ENCODE assay signal across 8 mouse cellular contexts in the genomic region with DNA sequence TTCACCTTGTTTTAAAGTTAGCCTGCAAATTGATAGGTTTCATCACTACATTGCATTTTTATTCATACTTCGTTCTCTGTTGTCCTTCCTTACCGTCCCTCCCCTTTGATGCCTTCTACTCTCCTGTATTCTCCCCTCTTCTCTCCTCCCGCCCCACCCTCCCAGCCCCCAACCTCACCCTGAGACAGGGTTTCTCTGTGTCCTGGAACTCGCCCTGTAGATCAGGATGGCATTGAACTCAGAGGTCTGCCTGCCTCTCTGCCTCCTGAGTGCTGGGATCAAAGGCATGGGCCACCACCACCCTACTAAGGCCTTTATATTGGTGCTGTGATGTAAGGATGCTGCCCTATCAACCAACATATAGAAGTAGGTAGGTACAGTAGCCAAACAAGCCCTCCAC. TPM values are rescaled to one million over a fixed set of nuclear protein-coding genes. Genes with fewer than 3 reads are reported as not detected.
DNase-seq lines count a peak whose midpoint lies in the region; ATAC-seq and TF ChIP-seq lines count a peak whose summit lies in the region.

No protein-coding gene starts in this region.

- peak overlapping the region; percentile 70 for H3K4me3 ChIP-seq in left cerebral cortex, adult 2 months
- peak overlapping the region; percentile 49 for H3K4me3 ChIP-seq in forebrain, embryonic 13.5 days
- H3K4me3 ChIP-seq in limb, embryonic 14.5 days (replicated peaks; ENCODE audit: low read length), result peak overlapping the region; percentile 65
- peak overlapping the region; percentile 49 for H3K4me3 ChIP-seq in stomach, embryonic 14.5 days (ENCODE audit: low read depth, low read length)

- H3K9me3 ChIP-seq in forebrain, embryonic 13.5 days (replicated peaks), result no peaks in the 10 kb centered on the region
- H3K9me3 ChIP-seq in limb, embryonic 14.5 days (ENCODE audit: control insufficient read depth, low read length), result no peaks in the 10 kb centered on the region
- H3K9me3 ChIP-seq in stomach, embryonic 14.5 days (ENCODE audit: control insufficient read depth, low read depth, low read length), result no peaks in the 10 kb centered on the region

- H3K27me3 ChIP-seq in forebrain, embryonic 13.5 days, result no peaks in the 10 kb centered on the region
- no peaks in the 10 kb centered on the region for H3K27me3 ChIP-seq in limb, embryonic 14.5 days (ENCODE audit: control insufficient read depth, insufficient read depth, low read length)
- no peaks in the 10 kb centered on the region for H3K27me3 ChIP-seq in stomach, embryonic 14.5 days (ENCODE audit: control insufficient read depth, insufficient read depth, low read length)

- no peak for DNase-seq in left cerebral cortex, adult 2 months (ENCODE audit: extremely low spot score in 1 of 2, low spot score in 2 of 2)
- DNase-seq in left cerebral cortex, postnatal 36 days (ENCODE audit: low spot score in 2 of 2), result no peak
- DNase-seq in limb, embryonic 14.5 days (ENCODE audit: low spot score), result no peak
- DNase-seq in adrenal gland, adult 18-20 months (ENCODE audit: low spot score in 2 of 2), result no peak
- no peak for DNase-seq in layer of hippocampus, postnatal 10 days (ENCODE audit: low spot score in 2 of 2)
- DNase-seq in cerebellum, adult 9-11 months, result no peak

- 38% methylated on average over 4 of the region's 4 CpGs for WGBS in forebrain, embryonic 13.5 days
- WGBS in limb, embryonic 14.5 days, result 45% methylated on average over 4 of the region's 4 CpGs
- 32% methylated on average over 4 of the region's 4 CpGs for WGBS in stomach, embryonic 14.5 days

- peak; percentile 36 for ATAC-seq in forebrain, embryonic 13.5 days
- ATAC-seq in limb, embryonic 14.5 days (ENCODE audit: low FRiP score, low read depth), result no peak
- no peak for ATAC-seq in stomach, embryonic 14.5 days (ENCODE audit: insufficient number of reproducible peaks, insufficient read depth, low FRiP score, low read depth)

- intact Hi-C loops in left cerebral cortex, adult 2 months (cut with DNase I), result no loop called here
- intact Hi-C loops in left cerebral cortex, postnatal 36 days (cut with DNase I), result loop anchor here (5.0 kb wide), 1 partner anchor 46 kb away; the partner anchor contains the start of gene Sec61a2

- no peak for TF ChIP-seq POLR2A in limb, embryonic 14.5 days (IDR thresholded peaks at IDR 0.05; ENCODE audit: borderline replicate concordance, extremely low read depth, insufficient read depth, insufficient read length)

- peak overlapping the region; percentile 65 for H3K4me2 ChIP-seq in forebrain, embryonic 13.5 days
- peak overlapping the region; percentile 87 for H3K4me2 ChIP-seq in limb, embryonic 14.5 days (replicated peaks; ENCODE audit: low read depth, low read length, severe bottlenecking)
- H3K4me2 ChIP-seq in stomach, embryonic 14.5 days (replicated peaks; ENCODE audit: low read depth, low read length), result peak overlapping the region; percentile 63

- H3K9ac ChIP-seq in forebrain, embryonic 13.5 days, result no peak overlapping the region
- peak overlapping the region; percentile 71; the same call in 1 of the 2 replicates for H3K9ac ChIP-seq in limb, embryonic 14.5 days (ENCODE audit: low read depth, low read length, severe bottlenecking)
- no peak overlapping the region for H3K9ac ChIP-seq in stomach, embryonic 14.5 days (replicated peaks; ENCODE audit: low read depth, low read length)

- no peak for TF ChIP-seq CTCF in left cerebral cortex, adult 2 months (IDR thresholded peaks at IDR 0.05)

- H3K27ac ChIP-seq in left cerebral cortex, adult 2 months, result peak overlapping the region; percentile 29
- H3K27ac ChIP-seq in forebrain, embryonic 13.5 days, result no peak overlapping the region
- no peak overlapping the region for H3K27ac ChIP-seq in limb, embryonic 14.5 days (replicated peaks; ENCODE audit: low read depth, low read length)
- no peak overlapping the region for H3K27ac ChIP-seq in stomach, embryonic 14.5 days (ENCODE audit: low read length)

- peaks cover 13% of the 10 kb centered on the region for H3K4me1 ChIP-seq in forebrain, embryonic 13.5 days
- 0 out of 2 replicates have a peak, but pooled peaks cover 5% of the 10 kb centered on the region for H3K4me1 ChIP-seq in limb, embryonic 14.5 days (ENCODE audit: control insufficient read depth, insufficient read depth, low read length)
- H3K4me1 ChIP-seq in stomach, embryonic 14.5 days (ENCODE audit: control insufficient read depth, insufficient read depth, low read length), result no peaks in the 10 kb centered on the region

- H3K36me3 ChIP-seq in forebrain, embryonic 13.5 days (ENCODE audit: poor library complexity, severe bottlenecking), result no peaks in the 10 kb centered on the region
- H3K36me3 ChIP-seq in limb, embryonic 14.5 days (ENCODE audit: control insufficient read depth, insufficient read depth, low read length), result no peaks in the 10 kb centered on the region
- no peaks in the 10 kb centered on the region for H3K36me3 ChIP-seq in stomach, embryonic 14.5 days (ENCODE audit: control insufficient read depth, insufficient read depth, low read length)

RNA-seq across cellular contexts. Expression of gene Dhtkd1, which starts 0.5 kb away (rescaled TPM):
- 10 to 100 TPM; 10.5 to 13.2 TPM for total RNA-seq in left cerebral cortex, adult 2 months (2021)
- 10 to 100 TPM in 1 of 2 experiments, 1 to 10 TPM in 1; 9.0 to 11.0 TPM for total RNA-seq in left cerebral cortex, postnatal 36 days (2021)
- polyA plus RNA-seq in forebrain, embryonic 13.5 days (2015; fragmentation: Nextera tagmentation; extraction: Ambion mirVana), result 4.2 and 4.6 TPM in 2 replicates
- polyA plus RNA-seq in limb, embryonic 14.5 days (2012; rRNA removed), result 9.4 TPM in 2 replicates
- 3.5 and 3.6 TPM in 2 replicates for polyA plus RNA-seq in limb, embryonic 14.5 days (2014; fragmentation: Nextera tagmentation; extraction: Ambion mirVana)
- 3.6 TPM in 2 replicates for polyA plus RNA-seq in stomach, embryonic 14.5 days (2014; fragmentation: Nextera tagmentation; extraction: Ambion mirVana)
- total RNA-seq in adrenal gland, adult 18-20 months (2021), result 10 to 100 TPM in 1 of 2 experiments, 1 to 10 TPM in 1; 6.6 to 13.1 TPM
- total RNA-seq in layer of hippocampus, postnatal 10 days (2021), result 10 to 100 TPM in 1 of 2 experiments, 1 to 10 TPM in 1; 9.5 to 12.4 TPM

RNA-seq across cellular contexts. Expression of gene Upf2, which starts 8.2 kb away (rescaled TPM):
- 10 to 100 TPM; 43.9 to 44.1 TPM for total RNA-seq in left cerebral cortex, adult 2 months (2021)
- total RNA-seq in left cerebral cortex, postnatal 36 days (2021), result 10 to 100 TPM; 30.1 to 41.9 TPM
- polyA plus RNA-seq in forebrain, embryonic 13.5 days (2015; fragmentation: Nextera tagmentation; extraction: Ambion mirVana), result 9.9 and 10.7 TPM in 2 replicates
- polyA plus RNA-seq in limb, embryonic 14.5 days (2012; rRNA removed), result 12.5 and 17.0 TPM in 2 replicates
- 12.1 and 13.0 TPM in 2 replicates for polyA plus RNA-seq in limb, embryonic 14.5 days (2014; fragmentation: Nextera tagmentation; extraction: Ambion mirVana)
- polyA plus RNA-seq in stomach, embryonic 14.5 days (2014; fragmentation: Nextera tagmentation; extraction: Ambion mirVana), result 13.7 and 14.6 TPM in 2 replicates
- total RNA-seq in adrenal gland, adult 18-20 months (2021), result 10 to 100 TPM; 24.8 to 27.6 TPM
- 10 to 100 TPM; 18.6 to 19.5 TPM for total RNA-seq in layer of hippocampus, postnatal 10 days (2021)

RNA-seq across cellular contexts. Expression of gene Sec61a2, which starts 47.8 kb away (rescaled TPM):
- 100 to 1,000 TPM in 1 of 2 experiments, 10 to 100 TPM in 1; 98.1 to 104 TPM for total RNA-seq in left cerebral cortex, adult 2 months (2021)
- total RNA-seq in left cerebral cortex, postnatal 36 days (2021), result 100 to 1,000 TPM in 1 of 2 experiments, 10 to 100 TPM in 1; 71.9 to 116 TPM
- polyA plus RNA-seq in forebrain, embryonic 13.5 days (2015; fragmentation: Nextera tagmentation; extraction: Ambion mirVana), result 80.4 and 88.6 TPM in 2 replicates
- 222 and 262 TPM in 2 replicates for polyA plus RNA-seq in limb, embryonic 14.5 days (2012; rRNA removed)
- 79.1 and 90.1 TPM in 2 replicates for polyA plus RNA-seq in limb, embryonic 14.5 days (2014; fragmentation: Nextera tagmentation; extraction: Ambion mirVana)
- polyA plus RNA-seq in stomach, embryonic 14.5 days (2014; fragmentation: Nextera tagmentation; extraction: Ambion mirVana), result 90.0 and 99.8 TPM in 2 replicates
- 10 to 100 TPM; 31.9 to 32.2 TPM for total RNA-seq in adrenal gland, adult 18-20 months (2021)
- 100 to 1,000 TPM; 103 to 112 TPM for total RNA-seq in layer of hippocampus, postnatal 10 days (2021)
